Mouse (Mus musculus) central nervous system, embryonic 14 days (tissue): ENCODE results near the gene Bloc1s5. TPM values are rescaled to one million over a fixed set of nuclear protein-coding genes. Genes with fewer than 3 reads are reported as not detected.

Source experiments
- polyA plus RNA-seq: library from polyadenylated mRNA; depleted of rRNA; stranded (reverse); fragments of >200 nt; gene quantifications from 2 replicates; pipeline ENCODE4 v1.2.3, GENCODE M21; 2012; rRNA removed

The Bloc1s5 gene
- polyA plus RNA-seq: 8.3 and 9.2 TPM in 2 replicates

DNA sequence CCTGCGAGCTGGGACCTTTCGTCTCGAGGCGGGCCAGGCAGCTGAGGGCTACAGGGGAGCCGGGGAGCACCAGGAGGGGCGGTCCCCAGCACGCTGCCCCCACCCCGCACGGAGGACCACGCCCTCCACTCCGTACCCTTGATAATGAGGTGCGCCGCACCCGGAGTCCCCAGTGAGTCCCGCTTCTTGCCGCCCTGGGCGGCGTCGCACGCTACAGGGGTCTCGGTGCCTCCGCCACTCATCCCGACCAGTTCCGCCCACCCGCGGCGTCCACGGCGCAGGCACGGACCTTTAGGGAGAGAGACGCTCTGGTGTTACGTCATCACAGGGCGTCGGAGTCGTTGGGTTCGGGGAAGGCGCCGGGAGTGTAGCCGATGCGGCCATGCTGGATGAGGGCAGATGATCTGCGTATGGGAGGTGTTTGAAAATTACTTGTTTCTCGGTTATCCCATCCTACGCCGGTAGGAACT is at the start of gene Bloc1s5:
Gene Bloc1s5, minus strand, starts transcription at position 310 of the 470 bp plus-strand sequence.

DNA sequence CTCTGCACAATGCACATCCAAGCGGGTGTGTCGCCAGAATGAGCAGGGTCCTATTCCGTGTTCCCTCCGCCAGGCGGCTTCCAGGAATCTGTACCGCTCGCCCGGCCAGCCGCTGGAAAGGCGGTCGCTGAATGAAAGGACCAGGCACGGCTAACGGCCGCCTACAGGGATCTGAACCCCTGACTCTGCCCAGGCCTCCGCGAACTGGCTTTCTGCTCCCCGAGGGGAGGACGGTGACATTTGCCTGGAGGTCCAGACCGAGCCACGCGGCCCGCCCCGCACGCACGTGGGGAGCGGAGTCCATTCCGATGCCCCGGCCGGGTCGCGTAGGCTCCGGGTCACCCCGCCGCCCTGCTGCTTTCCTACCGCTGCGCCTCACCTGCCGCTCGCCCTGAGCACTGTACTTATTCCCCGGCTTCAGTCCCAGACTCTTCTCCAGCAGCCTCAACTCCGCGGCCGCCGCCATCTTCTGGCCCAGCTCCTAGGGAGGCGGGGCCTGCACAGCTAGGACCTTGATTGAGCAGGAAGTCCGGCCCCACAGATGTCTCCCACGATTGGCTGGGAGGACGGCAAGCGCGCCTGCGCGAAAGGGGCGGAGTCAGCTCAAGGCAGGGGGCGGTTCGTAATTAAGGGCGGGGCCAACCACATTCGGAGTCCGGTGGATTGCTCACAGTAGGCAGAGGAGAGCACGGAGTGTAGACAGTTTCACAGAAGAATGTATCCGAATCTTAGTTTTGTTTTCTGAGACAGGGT is 23.8 kb upstream of the Bloc1s5 start, which contains the start of gene Eef1e1:
Gene Eef1e1, minus strand, starts transcription at position 531 of the 753 bp plus-strand sequence.

Other genes starting within 250 kb of the Bloc1s5 start
- 51.6 and 86.9 TPM in 2 replicates for gene Txndc5, start 106.3 kb downstream of the Bloc1s5 start, polyA plus RNA-seq
- 44.0 and 47.1 TPM in 2 replicates for gene Eef1e1, start 23.9 kb upstream of the Bloc1s5 start, polyA plus RNA-seq